Mouse (Mus musculus) lung, postnatal 25 days (tissue): ENCODE results near the gene Plod3.
A peak's percentile ranks its signal among the peaks of the same experiment; 100 is the strongest.
"Not testable (repeated sequence)": the region's sequence is repeated elsewhere in the genome, so short reads cannot be mapped to it uniquely, and the experiment has no call there.

Source experiments
- DNase-seq: peaks from one replicate; pipeline ENCODE4 v3.0.0; 2022; ENCODE audit warnings: low spot score

Plod3 gene

GRCm38 (mm10) chr5:136986695-136987137 is at the start of gene Plod3:
Gene Plod3, plus strand, starts transcription at chr5:136987019.
- peak; percentile 98 for DNase-seq

- DNase-seq, result no peak
Measured at GRCm38 (mm10) chr5:136937621-136938020, 49.2 kb upstream of the Plod3 start.

GRCm38 (mm10) chr5:136939284-136939683 is 47.5 kb upstream of the Plod3 start:
- no peak for DNase-seq

GRCm38 (mm10) chr5:136940029-136940428 is 46.8 kb upstream of the Plod3 start:
- DNase-seq, result not testable (repeated sequence)

- DNase-seq, result no peak
Measured at GRCm38 (mm10) chr5:136940845-136941560, 45.8 kb upstream of the Plod3 start.

GRCm38 (mm10) chr5:136942781-136943180 is 44.0 kb upstream of the Plod3 start:
- DNase-seq, result no peak

GRCm38 (mm10) chr5:136943382-136943781 is 43.4 kb upstream of the Plod3 start:
- no peak for DNase-seq

GRCm38 (mm10) chr5:136945084-136945483 is 41.7 kb upstream of the Plod3 start:
- no peak for DNase-seq

GRCm38 (mm10) chr5:136947874-136948273 is 38.9 kb upstream of the Plod3 start:
- DNase-seq, result no peak

- not testable (repeated sequence) for DNase-seq
Measured at GRCm38 (mm10) chr5:136949551-136950336, 37.1 kb upstream of the Plod3 start.

GRCm38 (mm10) chr5:136950521-136950920 is 36.3 kb upstream of the Plod3 start:
- DNase-seq, result no peak

- no peak for DNase-seq
Measured at GRCm38 (mm10) chr5:136952153-136952552, 34.7 kb upstream of the Plod3 start.

GRCm38 (mm10) chr5:136953015-136953414 is 33.8 kb upstream of the Plod3 start, which contains the start of gene Fis1:
Gene Fis1, plus strand, starts transcription at chr5:136953275.
- DNase-seq, result peak; percentile 97

- DNase-seq, result peak; percentile 72
Measured at GRCm38 (mm10) chr5:136953440-136953951, 33.3 kb upstream of the Plod3 start.

- no peak for DNase-seq
Measured at GRCm38 (mm10) chr5:136955622-136956021, 31.2 kb upstream of the Plod3 start.

GRCm38 (mm10) chr5:136957250-136957649 is 29.6 kb upstream of the Plod3 start:
- DNase-seq, result peak; percentile 31

GRCm38 (mm10) chr5:136958991-136959605 is 27.7 kb upstream of the Plod3 start:
- DNase-seq, result peak; percentile 52

- DNase-seq, result no peak
Measured at GRCm38 (mm10) chr5:136960053-136960452, 26.8 kb upstream of the Plod3 start.

- DNase-seq, result no peak
Measured at GRCm38 (mm10) chr5:136961334-136961982, 25.4 kb upstream of the Plod3 start.

GRCm38 (mm10) chr5:136961983-136962461 is 24.8 kb upstream of the Plod3 start:
- peak; percentile 93 for DNase-seq

GRCm38 (mm10) chr5:136962501-136962900 is 24.3 kb upstream of the Plod3 start:
- peak; percentile 89 for DNase-seq
